Mouse (Mus musculus): ENCODE data around the gene 1700037C18Rik.
"Not testable (repeated sequence)": the region's sequence is repeated elsewhere in the genome, so short reads cannot be mapped to it uniquely, and the experiment has no call there.

Gene 1700037C18Rik

GRCm38 (mm10) chr16:3891621-3892295 is 16.7 kb downstream of the 1700037C18Rik start:
- CTCF ChIA-PET = interaction anchor here in 1 of 4 experiments (1.0 kb wide), 1 partner anchor 45 kb away, joined by 3 read pairs; the partner anchor contains the start of gene Zfp174
- POLR2A ChIA-PET = interaction anchor here in 3 of 4 experiments (0.6 to 2.9 kb wide), 4 partner anchors 17 to 988 kb away, joined by 3 to 15 read pairs (median 6); partner anchors contain the start of genes 1700037C18Rik (in 1 of the 3), Cluap1 (in 1 of the 3), Naa60 (in 1 of the 3) and Ubald1 (in 1 of the 3)

- POLR2A ChIA-PET = interaction anchor here (0.6 to 2.9 kb wide), 19 partner anchors 8 to 146 kb away, joined by 3 to 94 read pairs (median 8); partner anchors contain the start of genes Naa60 (in 3 of the 4), 1700037C18Rik (in 2 of the 4), Cluap1 (in 2 of the 4) and Zfp174 (in 2 of the 4)
Measured at GRCm38 (mm10) chr16:3885065-3885670, 23.3 kb downstream of the 1700037C18Rik start.

GRCm38 (mm10) chr16:3884201-3885064 is 24.1 kb downstream of the 1700037C18Rik start, which contains the start of the genes Zfp597 and Gm20695:
Gene Zfp597 (minus strand): TSS chr16:3884561.
Gene Gm20695 (plus strand): TSS chr16:3884648.
- CTCF ChIA-PET = interaction anchor here (0.6 to 1.4 kb wide), 15 partner anchors 11 to 598 kb away, joined by 3 to 6 read pairs (median 3); partner anchors contain the start of genes Naa60 (in 3 of the 4), 1700037C18Rik (in 2 of the 4), Cluap1 (in 2 of the 4) and Slx4 (in 1 of the 4)
- POLR2A ChIA-PET = interaction anchor here (0.5 to 2.9 kb wide), 52 partner anchors 9 to 675 kb away, joined by 3 to 94 read pairs (median 4); partner anchors contain the start of genes 1700037C18Rik (in 3 of the 4), Cluap1 (in 3 of the 4), Naa60 (in 3 of the 4) and Slx4 (in 2 of the 4)

More at GRCm38 (mm10) chr16:3885065-3885670, 23.3 kb downstream of the 1700037C18Rik start:
- CTCF ChIA-PET = interaction anchor here in 1 of 4 experiments (1.1 kb wide), 1 partner anchor 23 kb away, joined by 3 read pairs; the partner anchor contains the start of genes 1700037C18Rik and Cluap1

- ChIA-PET POLR2A (no interaction called here), CTCF (no interaction called here)
Measured at GRCm38 (mm10) chr16:3876346-3876745, 32.1 kb downstream of the 1700037C18Rik start.

- ChIA-PET POLR2A (interaction anchor here (0.6 to 4.7 kb wide), 55 partner anchors 9 to 1008 kb away, joined by 3 to 94 read pairs (median 5); partner anchors contain the start of genes Cluap1 (in 3 of the 4), Gm20695 (in 3 of the 4), Zfp174 (in 3 of the 4) and Zfp263 (in 3 of the 4)), CTCF (interaction anchor here in 3 of 4 experiments (0.7 to 1.9 kb wide), 10 partner anchors 11 to 616 kb away, joined by 3 to 9 read pairs (median 4); partner anchors contain the start of genes 1700037C18Rik (in 2 of the 3), Cluap1 (in 2 of the 3), Gm20695 (in 2 of the 3) and Zfp597 (in 2 of the 3))
Measured at GRCm38 (mm10) chr16:3872216-3873047, 36.1 kb downstream of the 1700037C18Rik start, which contains the start of gene Naa60. Gene Naa60 (plus strand): TSS chr16:3872375.

GRCm38 (mm10) chr16:3871815-3872214 is 36.7 kb downstream of the 1700037C18Rik start:
- POLR2A ChIA-PET = interaction anchor here (0.6 to 4.7 kb wide), 51 partner anchors 9 to 1008 kb away, joined by 3 to 94 read pairs (median 6); partner anchors contain the start of genes Cluap1 (in 3 of the 4), Gm20695 (in 3 of the 4), Zfp174 (in 3 of the 4) and Zfp263 (in 3 of the 4)
- CTCF ChIA-PET = interaction anchor here in 3 of 4 experiments (0.7 to 1.9 kb wide), 10 partner anchors 12 to 617 kb away, joined by 3 to 9 read pairs (median 4); partner anchors contain the start of genes 1700037C18Rik (in 2 of the 3), Cluap1 (in 2 of the 3), Gm20695 (in 2 of the 3) and Zfp597 (in 2 of the 3)

- ChIA-PET POLR2A (no interaction called here), CTCF (interaction anchor here in 1 of 4 experiments (0.6 kb wide), 1 partner anchor 117 kb away, joined by 4 read pairs; no protein-coding TSS in a partner anchor)
Measured at GRCm38 (mm10) chr16:3859254-3859653, 49.2 kb downstream of the 1700037C18Rik start.

- ChIA-PET POLR2A (no interaction called here), CTCF (interaction anchor here in 1 of 4 experiments (1.3 kb wide), 1 partner anchor 17 kb away, joined by 3 read pairs; the partner anchor contains the start of gene Naa60)
Measured at GRCm38 (mm10) chr16:3855776-3856175, 52.7 kb downstream of the 1700037C18Rik start.

- POLR2A ChIA-PET = interaction anchor here in 3 of 4 experiments (0.6 to 4.0 kb wide), 3 partner anchors 10 to 17 kb away, joined by 3 to 18 read pairs (median 17); partner anchors contain the start of gene Naa60 (in 2 of the 3)
- CTCF ChIA-PET = interaction anchor here in 1 of 4 experiments (1.3 kb wide), 1 partner anchor 18 kb away, joined by 3 read pairs; the partner anchor contains the start of gene Naa60
Measured at GRCm38 (mm10) chr16:3854437-3855182, 53.9 kb downstream of the 1700037C18Rik start.

- POLR2A ChIA-PET = interaction anchor here in 2 of 4 experiments (0.8 to 4.0 kb wide), 6 partner anchors 9 to 151 kb away, joined by 3 to 18 read pairs (median 4); partner anchors contain the start of genes Naa60 (in 2 of the 2), Gm20695 (in 1 of the 2), Slx4 (in 1 of the 2) and Zfp597 (in 1 of the 2)
- CTCF ChIA-PET = interaction anchor here in 2 of 4 experiments (0.6 to 1.2 kb wide), 2 partner anchors 414 to 431 kb away, joined by 3 to 6 read pairs; no protein-coding TSS in a partner anchor
Measured at GRCm38 (mm10) chr16:3852586-3852985, 55.9 kb downstream of the 1700037C18Rik start.

GRCm38 (mm10) chr16:3851301-3851700 is 57.2 kb downstream of the 1700037C18Rik start:
- POLR2A ChIA-PET = interaction anchor here in 2 of 4 experiments (0.6 to 4.0 kb wide), 3 partner anchors 21 to 91 kb away, joined by 3 to 18 read pairs (median 3); partner anchors contain the start of gene Naa60 (in 1 of the 2)
- CTCF ChIA-PET = not testable (repeated sequence)

- CTCF ChIA-PET = interaction anchor here (0.6 to 1.9 kb wide), 10 partner anchors 9 to 1618 kb away, joined by 3 to 6 read pairs (median 4); partner anchors contain the start of genes 1700037C18Rik (in 1 of the 4), Cluap1 (in 1 of the 4), Naa60 (in 1 of the 4) and Slx4 (in 1 of the 4)
Measured at GRCm38 (mm10) chr16:3848416-3848815, 60.1 kb downstream of the 1700037C18Rik start.

GRCm38 (mm10) chr16:3847871-3848270 is 60.6 kb downstream of the 1700037C18Rik start:
- POLR2A ChIA-PET = interaction anchor here (0.6 to 3.3 kb wide), 34 partner anchors 9 to 711 kb away, joined by 3 to 33 read pairs (median 6); partner anchors contain the start of genes Naa60 (in 3 of the 4), Zfp263 (in 3 of the 4), Gm20695 (in 2 of the 4) and Slx4 (in 2 of the 4)

More at GRCm38 (mm10) chr16:3848416-3848815, 60.1 kb downstream of the 1700037C18Rik start:
- POLR2A ChIA-PET = interaction anchor here (0.6 to 3.3 kb wide), 24 partner anchors 9 to 711 kb away, joined by 3 to 33 read pairs (median 6); partner anchors contain the start of genes Gm20695 (in 2 of the 4), Naa60 (in 2 of the 4), Slx4 (in 2 of the 4) and Zfp263 (in 2 of the 4)

More at GRCm38 (mm10) chr16:3847871-3848270, 60.6 kb downstream of the 1700037C18Rik start:
- CTCF ChIA-PET = interaction anchor here (0.6 to 1.9 kb wide), 9 partner anchors 8 to 1618 kb away, joined by 3 to 6 read pairs (median 4); partner anchors contain the start of genes 1700037C18Rik (in 1 of the 4), Cluap1 (in 1 of the 4), Naa60 (in 1 of the 4) and Slx4 (in 1 of the 4)
